Mouse (Mus musculus) forebrain, postnatal 0 days (tissue): Measurements from ENCODE around the gene Nlrx1. TPM values are rescaled to one million over a fixed set of nuclear protein-coding genes. Genes with fewer than 3 reads are reported as not detected.
A peak's percentile ranks its signal among the peaks of the same experiment; 100 is the strongest.

Source experiments
- ATAC-seq: fragments of 200-750 bp; cut with Nextera tagmentation; 2 replicates; pipeline ENCODE4 v1.8.0; 2017; ENCODE audit warnings: mild to moderate bottlenecking, moderate library complexity
- DNase-seq: peaks from one replicate; pipeline ENCODE4 v3.0.0-alpha.2; 2015
- H3K27ac ChIP-seq: fragments of 300-500 bp; sonication (generic); 2 replicates; pipeline ENCODE4 v1.5.1; 2014; ENCODE audit warnings: low read depth, mild to moderate bottlenecking, antibody characterized with exemption, low read length, moderate library complexity, mixed read lengths
- H3K27me3 ChIP-seq: fragments of 300-500 bp; sonication (generic); 2 replicates; pipeline ENCODE4 v1.6.1; 2014; ENCODE audit warnings: mild to moderate bottlenecking, low read length, mixed read lengths; ENCODE audit not compliant: insufficient read depth
- H3K36me3 ChIP-seq: fragments of 300-500 bp; sonication (generic); 2 replicates; pipeline ENCODE4 v1.6.1; 2014; ENCODE audit warnings: mild to moderate bottlenecking, moderate library complexity; ENCODE audit not compliant: insufficient read depth
- H3K4me1 ChIP-seq: fragments of 300-500 bp; sonication (generic); 2 replicates; pipeline ENCODE4 v1.6.1; 2014; ENCODE audit warnings: antibody characterized with exemption; ENCODE audit not compliant: insufficient read depth
- H3K4me2 ChIP-seq: fragments of 300-500 bp; sonication (generic); 2 replicates; pipeline ENCODE4 v1.6.1; 2014; ENCODE audit warnings: low read depth, mild to moderate bottlenecking, moderate library complexity
- H3K4me3 ChIP-seq: fragments of 300-500 bp; sonication (generic); 2 replicates; pipeline ENCODE4 v1.5.1; 2014; ENCODE audit warnings: low read depth, low read length, mixed read lengths
- H3K9ac ChIP-seq: fragments of 300-500 bp; sonication (generic); 2 replicates; pipeline ENCODE4 v1.6.1; 2014; ENCODE audit warnings: mild to moderate bottlenecking
- H3K9me3 ChIP-seq: fragments of 300-500 bp; sonication (generic); 2 replicates; pipeline ENCODE4 v1.6.1; 2016; ENCODE audit warnings: low read length
- CTCF ChIP-seq: sonication (generic); IDR thresholded peaks from 2 replicates; pipeline ENCODE4 v1.5.1; 2016; ENCODE audit warnings: antibody characterized with exemption, control low read depth, low read depth
- WGBS: fragments of 180-500 bp; shearing (Covaris S2); extraction: QIAGEN DNeasy Blood & Tissue Kit; methylation state at CpG from one replicate; pipeline ENCODE4 v1.1.7; 2014; 5-methylcytosine and 5-hydroxymethylcytosine counted together
- polyA plus RNA-seq: library from polyadenylated mRNA; unstranded; fragments of >200 nt; fragmentation: Nextera tagmentation; extraction: Ambion mirVana; gene quantifications from 2 replicates; pipeline ENCODE4 v1.2.1, GENCODE M21; 2015
- total RNA-seq: library from RNA; depleted of rRNA; stranded (reverse); fragments of >200 nt; gene quantifications from 2 replicates; pipeline ENCODE4 v1.2.3, GENCODE M21; 2014; rRNA removed

Nlrx1 gene
- total RNA-seq, result 5.8 and 5.9 TPM in 2 replicates
- polyA plus RNA-seq, result 5.7 and 7.1 TPM in 2 replicates

DNA sequence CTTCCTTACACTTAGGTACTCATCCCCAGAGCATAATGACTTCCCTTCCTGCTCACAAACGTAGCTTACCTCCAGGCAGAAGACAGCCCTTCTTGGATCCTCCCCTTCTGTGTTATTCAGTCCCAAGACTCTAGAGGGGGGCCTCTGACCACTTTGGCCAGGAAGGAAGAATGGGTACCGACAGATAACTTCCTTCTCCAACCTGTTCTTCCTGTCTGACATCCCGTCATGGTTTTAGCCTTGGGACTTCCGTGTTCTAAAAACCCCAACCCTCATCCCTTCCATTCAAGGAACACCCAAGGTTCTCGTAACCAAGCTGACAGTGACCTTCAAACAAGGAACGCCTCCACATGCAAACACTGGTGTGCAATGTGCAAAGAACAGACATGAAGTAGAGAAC, at the start of gene Nlrx1:
TSS of gene Nlrx1 (minus strand) at position 168 of the 400 bp plus-strand sequence.
- WGBS, result 79% methylated on average over 6 of the region's 6 CpGs
- DNase-seq (no peak), ATAC-seq (no peak)
- Histone ChIP-seq H3K9ac (peak within 1 kb of the TSS; percentile 59), H3K27ac (peak within 1 kb of the TSS; percentile 76), H3K4me3 (peak within 1 kb of the TSS; percentile 33), H3K4me2 (peak within 1 kb of the TSS; percentile 66), H3K36me3 (peaks cover 3% of the 10 kb centered on the region; the same call in 1 of the 2 replicates), H3K4me1 (peaks cover 4% of the 10 kb centered on the region), H3K9me3 (no peaks in the 10 kb centered on the region), H3K27me3 (no peaks in the 10 kb centered on the region)
- TF ChIP-seq CTCF, result no peak

DNA sequence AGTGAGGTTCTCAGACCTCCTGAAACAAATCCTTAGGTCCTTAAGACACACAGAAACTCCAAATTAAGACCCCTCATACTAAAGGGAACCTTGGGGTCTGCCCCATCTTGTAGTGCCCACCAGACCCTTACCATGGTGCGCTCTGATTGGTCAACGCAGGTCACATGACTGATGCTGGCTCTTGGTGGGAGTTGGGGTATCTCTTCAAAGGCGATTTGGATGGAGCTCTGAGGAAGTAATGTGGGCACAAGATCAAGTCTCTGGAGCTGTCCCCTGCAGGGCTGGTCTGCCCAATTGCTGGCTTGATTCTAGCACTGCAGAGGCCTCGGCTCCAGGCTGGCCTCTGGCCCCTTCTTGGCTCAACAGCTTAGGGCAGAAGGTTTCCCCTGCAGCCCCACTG, 49.1 kb upstream of the Nlrx1 start:
- ATAC-seq, result no peak
- H3K4me3 ChIP-seq, result no peak overlapping the region
- H3K4me2 ChIP-seq, result 0 out of 2 replicates have a peak overlapping the region, but pooled peaks have one; percentile 10
- TF ChIP-seq CTCF, result no peak
- no peak for DNase-seq
- peaks cover 35% of the 10 kb centered on the region for H3K36me3 ChIP-seq
- 66% methylated on average over 4 of the region's 4 CpGs for WGBS
- H3K27me3 ChIP-seq, result no peaks in the 10 kb centered on the region
- H3K9ac ChIP-seq, result peak overlapping the region; percentile 87; the same call in 1 of the 2 replicates
- no peak overlapping the region for H3K27ac ChIP-seq
- H3K4me1 ChIP-seq, result peaks cover 19% of the 10 kb centered on the region
- H3K9me3 ChIP-seq, result no peaks in the 10 kb centered on the region

DNA sequence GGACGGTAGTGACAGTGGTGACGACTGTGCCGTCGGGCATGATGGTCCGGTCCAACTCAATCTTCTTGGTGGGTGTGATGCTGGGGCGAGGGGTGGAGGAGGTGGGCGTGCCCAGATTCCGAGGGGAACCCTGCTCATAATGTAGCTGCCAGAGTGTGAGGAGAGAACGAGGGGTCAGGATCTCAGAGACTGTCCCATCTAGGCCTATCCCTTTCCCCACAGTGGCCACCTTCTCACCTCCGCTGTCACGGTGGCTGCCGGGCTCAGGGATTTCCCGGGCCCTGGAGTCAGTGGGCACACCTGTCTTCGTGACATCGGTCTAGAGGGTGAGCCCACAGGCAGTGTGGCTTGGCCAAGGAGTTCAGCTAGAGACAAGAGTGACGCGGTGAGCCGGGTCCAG, 46.5 kb upstream of the Nlrx1 start:
- Histone ChIP-seq H3K9ac (no peak overlapping the region), H3K9me3 (no peaks in the 10 kb centered on the region), H3K36me3 (peaks cover 54% of the 10 kb centered on the region), H3K27me3 (no peaks in the 10 kb centered on the region), H3K4me2 (no peak overlapping the region), H3K4me3 (no peak overlapping the region), H3K4me1 (peaks cover 19% of the 10 kb centered on the region), H3K27ac (no peak overlapping the region)
- no peak for TF ChIP-seq CTCF
- ATAC-seq, result no peak
- DNase-seq, result no peak
- 96% methylated on average over 18 of the region's 18 CpGs for WGBS

DNA sequence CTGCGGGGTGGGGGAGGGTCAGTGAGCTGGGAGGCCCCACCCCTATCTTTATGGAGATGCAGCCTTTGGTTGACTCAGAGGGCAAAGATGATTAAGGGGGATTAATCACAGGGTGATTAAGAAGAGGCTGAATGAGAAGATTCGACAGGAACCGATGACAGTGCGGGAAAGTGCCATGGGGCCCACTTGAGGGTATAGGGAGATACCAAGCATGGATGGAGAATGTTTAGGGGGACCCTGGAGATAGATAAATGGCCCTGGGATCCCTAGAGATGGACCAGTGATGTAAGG, 45.8 kb upstream of the Nlrx1 start:
- Histone ChIP-seq H3K9ac (no peak overlapping the region), H3K4me1 (peaks cover 19% of the 10 kb centered on the region), H3K4me3 (no peak overlapping the region), H3K36me3 (peaks cover 54% of the 10 kb centered on the region), H3K9me3 (no peaks in the 10 kb centered on the region), H3K27ac (no peak overlapping the region), H3K27me3 (no peaks in the 10 kb centered on the region), H3K4me2 (no peak overlapping the region)
- DNase-seq, result no peak
- no peak for ATAC-seq
- no peak for TF ChIP-seq CTCF
- WGBS, result 51% methylated on average over 4 of the region's 4 CpGs

DNA sequence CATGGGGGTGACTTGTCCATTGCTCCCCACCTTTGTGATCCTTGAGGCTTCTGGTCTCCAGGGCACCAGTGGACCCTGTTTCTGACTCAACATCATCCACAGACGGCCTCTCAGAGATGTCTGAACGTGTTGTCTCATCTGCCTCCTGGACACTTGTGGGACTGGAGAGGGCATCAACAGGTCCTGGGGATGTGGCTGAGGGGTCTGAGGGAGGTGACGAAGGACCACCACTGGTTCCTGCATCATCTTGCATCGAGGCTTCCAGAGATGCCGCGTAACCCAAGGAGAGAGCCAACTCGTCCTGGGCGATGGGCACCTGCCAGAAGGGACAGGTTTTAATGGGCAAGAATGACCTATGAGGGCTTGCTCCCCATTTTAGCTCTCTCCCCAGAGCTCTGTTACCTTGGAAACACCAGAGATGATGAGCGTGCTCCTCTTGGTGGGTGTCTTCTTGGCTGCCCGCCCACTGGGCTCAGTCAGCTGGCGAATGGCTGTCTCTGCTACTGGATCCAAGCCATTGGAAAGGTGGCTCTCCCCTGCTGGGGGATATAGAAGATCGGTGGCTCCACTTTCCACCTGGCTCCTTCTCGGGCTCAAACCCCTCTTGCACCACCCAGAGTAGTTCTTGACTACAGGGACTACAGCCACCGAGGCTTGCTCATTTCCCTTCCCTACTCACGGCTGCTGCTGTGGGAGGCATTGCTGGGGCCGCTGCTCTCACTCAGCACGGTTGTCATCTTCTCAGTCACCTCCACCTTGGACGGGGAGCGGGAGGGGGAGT, 45.3 kb upstream of the Nlrx1 start:
- H3K36me3 ChIP-seq, result peaks cover 54% of the 10 kb centered on the region
- DNase-seq, result peak; percentile 37
- TF ChIP-seq CTCF, result no peak
- no peak overlapping the region for H3K4me2 ChIP-seq
- H3K27ac ChIP-seq, result no peak overlapping the region
- no peaks in the 10 kb centered on the region for H3K9me3 ChIP-seq
- no peak for ATAC-seq
- H3K27me3 ChIP-seq, result no peaks in the 10 kb centered on the region
- no peak overlapping the region for H3K9ac ChIP-seq
- no peak overlapping the region for H3K4me3 ChIP-seq
- peaks cover 13% of the 10 kb centered on the region for H3K4me1 ChIP-seq
- WGBS, result 64% methylated on average over 19 of the region's 19 CpGs

DNA sequence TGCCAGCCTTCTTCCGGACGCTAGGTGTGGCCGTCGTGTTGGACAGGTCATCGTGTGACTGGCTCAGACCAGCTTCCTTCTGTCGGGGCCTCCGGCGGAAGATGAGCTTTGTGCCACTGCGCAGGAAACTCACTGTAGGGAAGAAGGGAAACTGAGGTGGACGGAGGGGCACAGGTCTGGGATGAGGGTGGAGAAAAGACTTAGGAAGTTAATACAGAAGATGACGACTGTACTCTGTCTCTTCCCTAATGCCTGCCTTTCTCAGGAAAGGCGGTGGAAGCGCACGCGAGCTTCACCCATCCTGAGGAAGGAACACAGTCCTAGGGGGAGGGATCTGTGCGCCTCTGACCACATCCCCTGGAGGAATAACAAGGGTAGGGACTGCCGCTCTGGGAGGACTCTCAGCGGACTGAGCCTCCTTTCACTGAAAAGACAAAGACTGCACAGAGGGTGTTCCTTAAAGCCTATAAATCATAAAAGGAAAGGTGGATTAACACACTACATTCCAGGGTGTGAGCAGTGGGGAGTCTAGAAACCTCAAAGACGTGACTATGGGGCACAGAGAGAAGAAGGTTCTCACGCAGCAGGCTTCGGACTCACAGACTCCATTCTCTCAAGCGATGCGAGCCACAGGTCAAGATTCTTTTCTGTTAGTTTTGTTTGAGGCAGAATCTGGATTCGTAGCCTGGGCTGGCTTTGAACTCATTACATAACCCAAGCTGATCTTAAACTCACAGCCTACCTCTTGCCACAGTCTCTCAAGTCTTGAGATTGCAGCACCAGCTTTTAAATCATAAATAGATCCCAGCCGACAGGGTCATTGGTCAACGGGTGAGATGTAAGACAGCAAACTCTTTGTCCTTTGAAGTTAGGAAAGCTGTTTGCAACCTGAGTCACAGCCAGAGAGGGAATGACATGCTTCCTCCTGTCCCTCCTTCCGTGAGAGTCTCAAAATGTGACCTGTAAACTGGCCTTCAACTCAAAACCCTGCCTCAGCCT, 43.0 kb upstream of the Nlrx1 start:
- 12% methylated on average over 27 of the region's 27 CpGs for WGBS
- TF ChIP-seq CTCF, result 0 out of 2 replicates have a peak, but pooled peaks have one; percentile 8
- peak; percentile 36; the same call in 1 of the 2 replicates for ATAC-seq
- H3K9me3 ChIP-seq, result no peaks in the 10 kb centered on the region
- H3K4me3 ChIP-seq, result no peak overlapping the region
- DNase-seq, result no peak
- no peak overlapping the region for H3K9ac ChIP-seq
- peaks cover 54% of the 10 kb centered on the region for H3K36me3 ChIP-seq
- H3K27me3 ChIP-seq, result no peaks in the 10 kb centered on the region
- no peak overlapping the region for H3K4me2 ChIP-seq
- no peaks in the 10 kb centered on the region for H3K4me1 ChIP-seq
- H3K27ac ChIP-seq, result no peak overlapping the region

DNA sequence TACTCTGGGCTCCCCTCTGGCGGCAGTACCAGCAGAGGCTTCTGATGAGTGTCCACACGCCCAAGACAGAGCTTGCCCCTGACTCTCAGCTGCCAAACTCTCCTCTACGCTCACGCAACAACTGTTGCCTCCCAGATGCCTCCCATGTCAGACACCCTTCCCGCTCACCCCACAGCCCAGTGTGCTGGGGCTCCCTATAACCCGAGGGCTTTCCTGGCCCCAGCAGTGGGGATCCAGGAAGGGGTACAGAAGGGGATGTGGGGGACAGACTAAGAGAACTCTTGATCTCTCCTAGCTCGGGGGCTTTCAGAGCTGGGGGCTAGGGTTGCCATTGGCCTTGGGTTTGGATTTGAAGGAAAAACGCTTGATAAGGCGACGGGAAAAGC, 42.3 kb upstream of the Nlrx1 start:
- Histone ChIP-seq H3K4me1 (no peaks in the 10 kb centered on the region), H3K27ac (no peak overlapping the region)
- no peak for ATAC-seq

More for the DNA sequence above, 42.3 kb upstream of the Nlrx1 start:
- H3K27me3 ChIP-seq, result no peaks in the 10 kb centered on the region
- no peak for TF ChIP-seq CTCF
- 40% methylated on average over 10 of the region's 10 CpGs for WGBS
- H3K4me3 ChIP-seq, result no peak overlapping the region
- no peak for DNase-seq
- no peak overlapping the region for H3K4me2 ChIP-seq
- no peaks in the 10 kb centered on the region for H3K9me3 ChIP-seq
- H3K9ac ChIP-seq, result no peak overlapping the region
- H3K36me3 ChIP-seq, result peaks cover 48% of the 10 kb centered on the region
